Mouse (Mus musculus): ENCODE measurements around the gene Gm12886. TPM values are rescaled to one million over a fixed set of nuclear protein-coding genes. Genes with fewer than 3 reads are reported as not detected.

Gene Gm12886
- polyA plus RNA-seq (2012; rRNA removed), result not detected in 2 replicates

DNA sequence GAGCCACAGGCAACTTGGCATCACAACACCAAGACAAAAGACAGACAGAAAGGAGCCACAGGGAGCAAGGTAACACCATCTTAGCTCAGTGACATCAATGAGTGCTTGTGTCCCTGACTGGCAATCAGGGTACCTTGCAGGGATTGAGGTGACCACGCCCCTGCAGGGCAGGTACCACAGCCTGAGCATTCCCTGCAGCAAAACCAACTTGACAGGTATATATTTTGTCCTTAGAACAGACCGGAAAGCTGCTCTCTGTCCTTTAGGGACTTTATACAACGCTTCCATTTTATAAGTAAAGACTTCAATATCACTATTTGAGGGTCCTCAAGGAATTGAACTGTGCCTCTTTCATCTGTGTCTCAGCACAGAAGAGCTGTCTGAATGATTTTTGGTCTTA is at the start of gene Gm12886:
Gene Gm12886, minus strand, starts transcription at position 101 of the 400 bp plus-strand sequence.

Other genes with a start within 250 kb of the Gm12886 start
- 3.1 and 3.6 TPM in 2 replicates for gene Rlf, start 208.0 kb downstream of the Gm12886 start, polyA plus RNA-seq (2012; rRNA removed)
- not detected in 2 replicates for gene Gm12888, start 98.2 kb downstream of the Gm12886 start, polyA plus RNA-seq (2012; rRNA removed)
- not detected in 2 replicates for gene Gm12887, start 199.0 kb upstream of the Gm12886 start, polyA plus RNA-seq (2012; rRNA removed)

Measured in ovary, adult 2 months (tissue).